Mouse (Mus musculus): Measurements from ENCODE around the gene Ttll3. TPM values are rescaled to one million over a fixed set of nuclear protein-coding genes. Genes with fewer than 3 reads are reported as not detected.

Ttll3 gene
- polyA plus RNA-seq, 1 experiment from 2014 or later = 4.8 TPM

GRCm38 (mm10) chr6:113451839-113452238 lies 62.8 kb downstream of the Ttll3 start:
- no peak overlapping the region for H3K4me2 ChIP-seq (ENCODE audit: low read depth, low read length)
- H3K9me3 ChIP-seq (ENCODE audit: control insufficient read depth, low read length) = no peaks in the 10 kb centered on the region
- 0 out of 2 replicates have a peak, but pooled peaks cover 2% of the 10 kb centered on the region for H3K4me1 ChIP-seq (replicated peaks; ENCODE audit: control insufficient read depth, insufficient read depth, low read length)
- H3K27ac ChIP-seq (ENCODE audit: low read length) = no peak overlapping the region
- H3K27me3 ChIP-seq (ENCODE audit: control insufficient read depth, insufficient read depth, low read depth, low read length) = no peaks in the 10 kb centered on the region
- peaks cover 15% of the 10 kb centered on the region for H3K36me3 ChIP-seq (ENCODE audit: control insufficient read depth, insufficient read depth, low read length)
- peak; percentile 43 for ATAC-seq (ENCODE audit: low read depth)
- no peak overlapping the region for H3K9ac ChIP-seq (ENCODE audit: low read length)
- H3K4me3 ChIP-seq (ENCODE audit: low read length) = no peak overlapping the region
- 68% methylated on average over 2 of the region's 2 CpGs for WGBS

GRCm38 (mm10) chr6:113455007-113455406 lies 65.9 kb downstream of the Ttll3 start:
- no peak overlapping the region for H3K9ac ChIP-seq (ENCODE audit: low read length)
- H3K36me3 ChIP-seq (ENCODE audit: control insufficient read depth, insufficient read depth, low read length) = no peaks in the 10 kb centered on the region
- ATAC-seq (ENCODE audit: low read depth) = no peak
- no peaks in the 10 kb centered on the region for H3K27me3 ChIP-seq (ENCODE audit: control insufficient read depth, insufficient read depth, low read depth, low read length)
- WGBS = 50% methylated on average over 5 of the region's 5 CpGs
- no peak overlapping the region for H3K27ac ChIP-seq (ENCODE audit: low read length)
- peaks cover 6% of the 10 kb centered on the region for H3K4me1 ChIP-seq (replicated peaks; ENCODE audit: control insufficient read depth, insufficient read depth, low read length)
- no peaks in the 10 kb centered on the region for H3K9me3 ChIP-seq (ENCODE audit: control insufficient read depth, low read length)
- H3K4me2 ChIP-seq (ENCODE audit: low read depth, low read length) = no peak overlapping the region
- H3K4me3 ChIP-seq (ENCODE audit: low read length) = no peak overlapping the region

DNA sequence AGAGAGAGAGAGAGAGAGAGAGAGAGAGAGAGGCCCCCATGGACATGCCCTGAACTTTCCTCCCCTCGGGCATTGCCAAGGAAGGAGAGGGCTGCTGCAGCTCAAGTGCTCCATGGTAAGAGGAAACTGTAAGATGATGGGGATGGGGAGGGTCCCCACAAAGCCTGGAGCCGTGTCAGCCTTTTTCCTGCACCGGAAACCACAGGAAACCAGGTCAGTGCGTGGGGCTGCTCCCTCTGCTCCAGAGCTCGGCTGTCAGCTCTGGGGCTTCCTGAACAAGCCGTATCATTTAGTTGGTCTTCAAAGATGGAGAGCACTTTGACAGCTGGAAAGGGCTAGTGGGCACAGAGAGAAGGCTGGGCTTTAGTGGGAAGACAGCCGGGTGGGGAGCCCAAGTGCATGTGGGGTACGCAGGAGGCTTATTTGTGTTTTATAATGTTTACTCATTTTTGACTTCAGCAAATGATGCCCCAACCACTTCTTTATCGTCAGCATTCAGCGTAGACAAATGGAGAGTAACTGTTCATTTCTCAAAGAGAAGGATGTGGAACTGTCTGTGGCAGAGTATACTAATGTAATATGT lies 69.0 kb downstream of the Ttll3 start, which contains the start of gene Il17re:
Gene Il17re (plus strand): TSS at position 533 of the 583 bp plus-strand sequence.
- Histone ChIP-seq H3K27me3 (ENCODE audit: control insufficient read depth, insufficient read depth, low read depth, low read length) (no peaks in the 10 kb centered on the region), H3K4me2 (ENCODE audit: low read depth, low read length) (peak within 1 kb of the TSS; percentile 53), H3K4me3 (ENCODE audit: low read length) (peak within 1 kb of the TSS; percentile 41), H3K9ac (ENCODE audit: low read length) (peak within 1 kb of the TSS; percentile 65), H3K9me3 (ENCODE audit: control insufficient read depth, low read length) (no peaks in the 10 kb centered on the region), H3K4me1 (replicated peaks; ENCODE audit: control insufficient read depth, insufficient read depth, low read length) (peaks cover 4% of the 10 kb centered on the region), H3K36me3 (ENCODE audit: control insufficient read depth, insufficient read depth, low read length) (no peaks in the 10 kb centered on the region), H3K27ac (ENCODE audit: low read length) (peak within 1 kb of the TSS; percentile 69)
- WGBS = 38% methylated on average over 10 of the region's 10 CpGs
- ATAC-seq (ENCODE audit: low read depth) = no peak; the same call in 1 of the 2 replicates

- Histone ChIP-seq H3K27ac (ENCODE audit: low read length) (peak overlapping the region; percentile 69), H3K27me3 (ENCODE audit: control insufficient read depth, insufficient read depth, low read depth, low read length) (no peaks in the 10 kb centered on the region), H3K4me1 (replicated peaks; ENCODE audit: control insufficient read depth, insufficient read depth, low read length) (peaks cover 4% of the 10 kb centered on the region), H3K36me3 (ENCODE audit: control insufficient read depth, insufficient read depth, low read length) (no peaks in the 10 kb centered on the region), H3K4me2 (ENCODE audit: low read depth, low read length) (peak overlapping the region; percentile 53), H3K9ac (ENCODE audit: low read length) (peak overlapping the region; percentile 65), H3K4me3 (ENCODE audit: low read length) (peak overlapping the region; percentile 41), H3K9me3 (ENCODE audit: control insufficient read depth, low read length) (no peaks in the 10 kb centered on the region)
- WGBS = 40% methylated on average over 10 of the region's 10 CpGs
- peak; percentile 97 for ATAC-seq (ENCODE audit: low read depth)
Observed at GRCm38 (mm10) chr6:113458635-113459034, 69.6 kb downstream of the Ttll3 start.

GRCm38 (mm10) chr6:113464040-113464439 lies 75.0 kb downstream of the Ttll3 start:
- 62% methylated on average over 7 of the region's 7 CpGs for WGBS
- H3K4me3 ChIP-seq (ENCODE audit: low read length) = no peak overlapping the region
- no peak overlapping the region for H3K27ac ChIP-seq (ENCODE audit: low read length)
- no peaks in the 10 kb centered on the region for H3K36me3 ChIP-seq (ENCODE audit: control insufficient read depth, insufficient read depth, low read length)
- no peak for ATAC-seq (ENCODE audit: low read depth)
- H3K27me3 ChIP-seq (ENCODE audit: control insufficient read depth, insufficient read depth, low read depth, low read length) = no peaks in the 10 kb centered on the region
- peaks cover 2% of the 10 kb centered on the region; the same call in 1 of the 2 replicates for H3K4me1 ChIP-seq (replicated peaks; ENCODE audit: control insufficient read depth, insufficient read depth, low read length)
- no peak overlapping the region for H3K9ac ChIP-seq (ENCODE audit: low read length)
- no peak overlapping the region for H3K4me2 ChIP-seq (ENCODE audit: low read depth, low read length)
- no peaks in the 10 kb centered on the region for H3K9me3 ChIP-seq (ENCODE audit: control insufficient read depth, low read length)

Small RNAs within 50 kb of the gene (microRNA-seq; reads per million reads assigned to microRNA genes)
- not detected for gene Gm24387

Other genes with a start within 250 kb of the Ttll3 start
- 0.54 and 0.89 TPM in 2 replicates for gene Lhfpl4, start 193.9 kb upstream of the Ttll3 start, polyA plus RNA-seq (2015; fragmentation: Nextera tagmentation; extraction: Ambion mirVana)
- gene Mtmr14, start 151.4 kb upstream of the Ttll3 start, polyA plus RNA-seq (2015; fragmentation: Nextera tagmentation; extraction: Ambion mirVana) = 35.4 and 36.5 TPM in 2 replicates
- gene Cpne9, start 107.0 kb upstream of the Ttll3 start, polyA plus RNA-seq (2015; fragmentation: Nextera tagmentation; extraction: Ambion mirVana) = 0.10 TPM in 1 of 2 replicates, not detected in the other
- gene Brpf1, start 82.1 kb upstream of the Ttll3 start, polyA plus RNA-seq (2015; fragmentation: Nextera tagmentation; extraction: Ambion mirVana) = 16.6 and 19.1 TPM in 2 replicates
- gene Ogg1, start 62.3 kb upstream of the Ttll3 start, polyA plus RNA-seq (2015; fragmentation: Nextera tagmentation; extraction: Ambion mirVana) = 16.1 and 17.6 TPM in 2 replicates
- gene Camk1, start 45.3 kb upstream of the Ttll3 start, polyA plus RNA-seq (2015; fragmentation: Nextera tagmentation; extraction: Ambion mirVana) = 105 and 109 TPM in 2 replicates
- 52.6 and 54.3 TPM in 2 replicates for gene Tada3, start 11.4 kb upstream of the Ttll3 start, polyA plus RNA-seq (2015; fragmentation: Nextera tagmentation; extraction: Ambion mirVana)
- 384 and 398 TPM in 2 replicates for gene Arpc4, start 11.1 kb upstream of the Ttll3 start, polyA plus RNA-seq (2015; fragmentation: Nextera tagmentation; extraction: Ambion mirVana)
- 18.0 and 21.5 TPM in 2 replicates for gene Rpusd3, start 30.1 kb downstream of the Ttll3 start, polyA plus RNA-seq (2015; fragmentation: Nextera tagmentation; extraction: Ambion mirVana)
- 0.49 TPM in 1 of 2 replicates, not detected in the other for gene Cidec, start 46.5 kb downstream of the Ttll3 start, polyA plus RNA-seq (2015; fragmentation: Nextera tagmentation; extraction: Ambion mirVana)
- 72.7 and 74.0 TPM in 2 replicates for gene Jagn1, start 53.3 kb downstream of the Ttll3 start, polyA plus RNA-seq (2015; fragmentation: Nextera tagmentation; extraction: Ambion mirVana)
- 25.8 and 28.2 TPM in 2 replicates for gene Il17re, start 69.2 kb downstream of the Ttll3 start, polyA plus RNA-seq (2015; fragmentation: Nextera tagmentation; extraction: Ambion mirVana)
- 26.7 and 28.3 TPM in 2 replicates for gene Il17rc, start 82.2 kb downstream of the Ttll3 start, polyA plus RNA-seq (2015; fragmentation: Nextera tagmentation; extraction: Ambion mirVana)
- gene Creld1, start 94.0 kb downstream of the Ttll3 start, polyA plus RNA-seq (2015; fragmentation: Nextera tagmentation; extraction: Ambion mirVana) = 32.5 and 37.7 TPM in 2 replicates
- gene Prrt3, start 112.7 kb downstream of the Ttll3 start, polyA plus RNA-seq (2015; fragmentation: Nextera tagmentation; extraction: Ambion mirVana) = 0.11 and 0.19 TPM in 2 replicates
- 108 and 110 TPM in 2 replicates for gene Emc3, start 142.4 kb downstream of the Ttll3 start, polyA plus RNA-seq (2015; fragmentation: Nextera tagmentation; extraction: Ambion mirVana)
- gene Fancd2, start 142.4 kb downstream of the Ttll3 start, polyA plus RNA-seq (2015; fragmentation: Nextera tagmentation; extraction: Ambion mirVana) = 12.9 and 13.0 TPM in 2 replicates
- 0.15 and 0.21 TPM in 2 replicates for gene Fancd2os, start 211.5 kb downstream of the Ttll3 start, polyA plus RNA-seq (2015; fragmentation: Nextera tagmentation; extraction: Ambion mirVana)
- 218 and 226 TPM in 2 replicates for gene Brk1, start 215.5 kb downstream of the Ttll3 start, polyA plus RNA-seq (2015; fragmentation: Nextera tagmentation; extraction: Ambion mirVana)
- 36.1 and 38.7 TPM in 2 replicates for gene Vhl, start 234.7 kb downstream of the Ttll3 start, polyA plus RNA-seq (2015; fragmentation: Nextera tagmentation; extraction: Ambion mirVana)
- 6.3 and 7.4 TPM in 2 replicates for gene Irak2, start 249.2 kb downstream of the Ttll3 start, polyA plus RNA-seq (2015; fragmentation: Nextera tagmentation; extraction: Ambion mirVana)